Mouse (Mus musculus): ENCODE measurements around the gene Cnst.

Gene Cnst

DNA sequence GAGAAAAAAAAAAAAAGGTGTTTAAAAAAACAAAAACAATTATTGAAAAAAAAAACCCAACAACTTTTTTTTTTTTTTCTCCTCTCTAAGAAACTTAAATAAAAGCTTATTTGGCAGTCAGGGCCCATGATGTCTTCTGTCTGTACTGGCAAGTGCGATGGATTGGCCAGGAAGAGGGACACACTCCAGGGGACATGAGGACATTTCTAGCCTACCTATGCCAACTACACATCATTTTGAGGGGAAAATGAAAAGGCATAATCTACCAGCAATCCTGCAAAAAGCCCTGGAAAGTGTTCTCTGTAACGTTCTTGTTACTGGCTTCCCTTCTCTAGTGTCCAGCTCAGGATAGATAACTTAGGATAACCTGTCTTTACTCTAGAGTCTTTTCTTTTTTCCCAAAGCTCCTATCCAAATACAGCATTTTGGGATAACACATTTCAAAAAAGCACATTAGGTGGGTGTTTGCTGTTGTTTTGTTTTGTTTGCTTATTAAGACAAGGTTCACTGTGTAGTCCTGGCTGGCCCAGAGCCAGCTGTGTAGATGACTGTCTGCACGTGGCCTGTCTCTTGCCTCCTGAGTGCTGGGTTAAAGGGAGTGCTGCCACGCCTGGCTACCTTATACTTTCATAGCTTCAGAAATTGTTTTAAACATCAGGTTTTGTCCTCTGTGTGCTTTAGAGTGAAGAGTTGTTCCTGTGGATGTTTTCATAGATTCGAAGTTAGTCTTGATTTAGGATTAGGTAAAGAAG, 7.2 kb downstream of the Cnst start:
- no peak for DNase-seq (ENCODE audit: low read depth, low spot score)

- DNase-seq (ENCODE audit: low read depth, low spot score) = no peak
Observed at GRCm38 (mm10) chr1:179553949-179554347, 7.8 kb downstream of the Cnst start.

- no peak for DNase-seq (ENCODE audit: low read depth, low spot score)
Observed at GRCm38 (mm10) chr1:179556921-179557320, 10.8 kb downstream of the Cnst start.

- peak; percentile 57 for DNase-seq (ENCODE audit: low read depth, low spot score)
Observed at GRCm38 (mm10) chr1:179559446-179560194, 13.4 kb downstream of the Cnst start.

- DNase-seq (ENCODE audit: low read depth, low spot score) = peak; percentile 41
Observed at GRCm38 (mm10) chr1:179560845-179561430, 14.8 kb downstream of the Cnst start.

DNA sequence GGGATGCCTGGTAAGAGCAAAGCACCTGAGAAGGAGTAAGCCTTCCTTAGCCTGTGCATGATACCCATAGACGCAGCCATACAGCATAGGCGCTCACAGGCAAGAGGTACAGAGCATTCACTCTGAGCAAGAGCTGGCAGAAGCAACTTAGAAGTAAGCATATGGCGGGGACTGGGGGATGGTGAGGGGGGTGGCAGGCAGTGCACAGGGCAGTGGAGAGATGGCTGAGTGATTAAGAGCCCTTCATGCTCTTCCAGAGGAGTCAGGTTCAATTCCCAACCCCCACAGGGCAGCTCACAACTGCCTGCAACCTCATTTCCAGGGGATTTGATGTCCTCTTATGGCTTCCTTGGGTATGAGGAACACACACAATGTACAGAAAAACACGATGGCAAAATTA, 17.0 kb downstream of the Cnst start:
- DNase-seq (ENCODE audit: low read depth, low spot score) = no peak

- no peak for DNase-seq (ENCODE audit: low read depth, low spot score)
Observed at GRCm38 (mm10) chr1:179563926-179564325, 17.8 kb downstream of the Cnst start.

DNA sequence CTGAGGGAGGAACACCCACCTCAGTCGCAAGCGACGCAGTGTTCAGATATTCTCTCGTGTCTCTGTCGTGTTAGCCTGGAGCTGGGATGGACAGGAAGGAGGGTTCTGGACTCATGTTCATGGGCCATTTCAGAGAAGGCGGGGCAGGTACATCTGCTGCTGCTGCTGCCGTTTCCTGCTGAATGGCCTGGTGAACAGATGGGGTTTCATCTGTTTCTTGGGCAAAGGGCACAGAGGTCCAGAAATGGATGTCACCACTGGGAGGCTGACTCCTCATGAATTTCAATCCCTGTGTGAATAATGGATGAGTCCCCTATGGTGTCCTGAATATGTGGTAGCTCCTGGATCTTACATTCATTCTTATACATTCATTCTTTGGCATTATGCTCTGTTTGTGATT, 21.4 kb downstream of the Cnst start:
- DNase-seq (ENCODE audit: low read depth, low spot score) = no peak

DNA sequence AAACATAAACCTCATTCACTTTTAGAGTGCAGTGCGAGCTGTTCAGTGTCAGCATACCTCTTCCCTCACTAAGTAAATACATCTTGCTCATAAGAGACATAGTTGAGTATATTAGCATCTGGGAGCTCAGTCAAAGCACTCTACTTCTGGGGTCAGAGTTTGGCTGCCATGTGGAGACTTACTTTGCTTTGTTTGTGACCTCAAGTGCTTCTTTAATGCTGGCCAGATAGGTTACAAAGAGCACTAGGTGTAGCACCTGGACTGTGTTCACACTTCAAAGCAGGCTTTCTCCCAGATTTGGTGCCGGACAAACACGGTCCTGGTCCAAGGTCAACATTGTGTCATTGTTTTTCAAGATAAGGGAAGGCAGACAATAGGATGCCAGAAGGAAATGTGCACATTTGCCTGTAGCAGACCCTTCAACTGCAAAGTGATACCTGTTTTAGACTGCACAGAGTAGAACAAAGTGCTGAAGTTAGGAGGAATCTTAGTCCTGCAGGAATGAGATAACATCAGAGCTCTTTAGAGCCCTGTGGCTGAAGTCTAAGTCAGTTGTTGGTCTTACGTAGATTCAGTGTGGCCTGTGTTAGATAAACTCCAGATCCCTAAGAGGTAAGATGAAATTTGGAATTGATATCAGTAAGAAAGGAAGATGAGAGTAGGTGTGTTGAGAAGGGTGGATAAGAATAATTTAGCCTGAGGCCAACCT, 22.7 kb downstream of the Cnst start:
- no peak for DNase-seq (ENCODE audit: low read depth, low spot score)

GRCm38 (mm10) chr1:179570482-179570881, 24.3 kb downstream of the Cnst start:
- no peak for DNase-seq (ENCODE audit: low read depth, low spot score)

DNA sequence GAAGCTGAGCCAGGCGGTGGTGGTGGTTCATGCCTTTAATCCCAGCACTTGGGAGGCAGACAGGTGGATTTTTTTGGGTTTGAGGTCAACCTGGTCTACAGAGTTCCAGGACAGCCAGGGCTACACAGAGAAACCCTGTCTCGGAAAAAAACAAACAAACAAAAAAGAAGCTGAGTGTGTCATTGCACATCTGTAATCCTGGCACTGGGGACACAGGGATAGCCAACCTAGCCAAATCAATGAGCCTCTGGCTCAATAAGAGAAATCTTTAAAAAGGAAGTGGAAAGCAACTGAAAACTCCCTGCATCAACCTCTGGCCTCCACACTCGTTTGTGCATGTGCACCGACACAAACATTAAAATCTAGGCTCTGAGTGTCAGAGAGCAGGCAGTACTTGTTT, 25.5 kb downstream of the Cnst start:
- DNase-seq (ENCODE audit: low read depth, low spot score) = no peak

GRCm38 (mm10) chr1:179573650-179574206, 27.6 kb downstream of the Cnst start:
- DNase-seq (ENCODE audit: low read depth, low spot score) = no peak

GRCm38 (mm10) chr1:179578625-179579024, 32.5 kb downstream of the Cnst start:
- DNase-seq (ENCODE audit: low read depth, low spot score) = peak; percentile 78

DNA sequence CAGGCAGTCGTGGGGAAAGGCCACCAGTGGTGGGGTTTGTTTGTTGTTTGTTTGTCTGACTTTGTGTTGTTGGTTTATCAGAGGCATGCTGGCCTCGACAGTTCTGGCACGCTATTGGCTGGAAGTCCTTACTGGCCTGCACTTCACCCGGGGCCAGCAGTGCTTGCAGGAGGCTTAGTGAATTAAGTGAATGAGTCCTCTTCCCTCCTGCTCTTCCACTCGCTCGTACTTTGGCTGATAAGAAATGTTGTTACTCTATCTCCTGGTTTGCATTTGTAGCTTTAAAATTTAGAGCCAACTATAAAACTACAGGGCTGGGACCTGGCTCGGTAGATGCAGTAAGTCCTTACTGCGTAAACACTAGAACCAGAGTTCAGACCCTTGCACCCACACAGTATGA, 34.0 kb downstream of the Cnst start:
- no peak for DNase-seq (ENCODE audit: low read depth, low spot score)

- no peak for DNase-seq (ENCODE audit: low read depth, low spot score)
Observed at GRCm38 (mm10) chr1:179581422-179581821, 35.3 kb downstream of the Cnst start.

- DNase-seq (ENCODE audit: low read depth, low spot score) = no peak
Observed at GRCm38 (mm10) chr1:179582021-179582433, 35.9 kb downstream of the Cnst start.

GRCm38 (mm10) chr1:179583090-179583489, 36.9 kb downstream of the Cnst start:
- no peak for DNase-seq (ENCODE audit: low read depth, low spot score)

DNA sequence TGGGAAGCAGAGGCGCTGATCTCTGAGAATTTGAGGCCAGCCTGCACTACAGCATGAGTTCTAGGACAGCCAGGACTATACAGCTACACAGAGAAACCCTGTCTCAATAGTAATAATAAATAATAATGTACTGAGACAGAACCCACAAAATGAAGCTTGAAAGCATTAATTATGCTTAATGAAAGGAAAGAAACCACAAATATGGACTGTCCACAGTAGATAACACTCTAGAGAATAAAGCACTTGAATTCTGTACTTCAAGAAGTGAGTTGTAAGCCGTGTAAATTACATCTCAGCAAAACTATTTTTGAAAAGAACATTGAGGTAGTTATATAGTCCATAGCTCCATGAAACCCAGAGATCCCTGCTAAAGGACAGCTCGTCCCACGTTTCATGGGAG, 38.0 kb downstream of the Cnst start:
- DNase-seq (ENCODE audit: low read depth, low spot score) = no peak

DNA sequence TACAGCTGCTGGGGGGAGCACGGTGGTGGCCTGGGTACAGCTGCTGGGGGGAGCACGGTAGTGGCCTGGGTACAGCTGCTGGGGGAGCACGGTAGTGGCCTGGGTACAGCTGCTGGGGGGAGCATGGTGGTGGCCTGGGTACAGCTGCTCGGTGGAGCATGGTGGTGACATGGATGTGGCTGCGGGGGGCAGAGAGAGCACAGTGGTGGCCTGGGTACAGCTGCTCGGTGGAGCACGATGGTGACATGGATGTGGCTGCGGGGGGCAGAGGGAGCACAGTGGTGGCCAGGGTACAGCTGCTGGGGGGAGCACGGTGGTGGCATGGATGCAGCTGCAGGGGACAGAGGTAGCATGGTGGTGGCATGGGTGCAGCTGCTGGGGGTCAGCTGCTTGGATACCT, 39.5 kb downstream of the Cnst start:
- no peak for DNase-seq (ENCODE audit: low read depth, low spot score)

- DNase-seq (ENCODE audit: low read depth, low spot score) = no peak
Observed at GRCm38 (mm10) chr1:179586430-179587095, 40.4 kb downstream of the Cnst start.

DNA sequence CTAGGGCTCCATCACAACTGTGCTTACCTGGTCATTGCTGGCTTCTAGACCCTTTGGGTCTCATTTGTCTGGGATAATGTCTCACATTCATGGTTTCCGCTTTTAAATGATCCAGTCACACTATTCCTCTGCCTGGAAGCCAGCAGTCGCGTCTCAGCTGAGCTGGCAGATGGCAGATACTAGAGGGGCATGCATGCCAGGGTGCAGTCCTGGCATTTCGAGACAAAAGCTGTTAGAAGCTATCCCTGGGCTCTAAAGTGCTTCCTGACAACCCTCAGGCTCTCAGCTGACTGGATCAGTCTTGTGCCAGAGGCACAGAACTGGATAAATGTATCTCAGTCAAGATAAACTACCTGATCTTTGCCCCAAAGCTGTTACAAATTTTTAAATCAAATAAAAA, 42.1 kb downstream of the Cnst start:
- no peak for DNase-seq (ENCODE audit: low read depth, low spot score)
